Mouse (Mus musculus): ENCODE results near the gene Irs2. TPM values are rescaled to one million over a fixed set of nuclear protein-coding genes. Genes with fewer than 3 reads are reported as not detected.

Irs2 gene
- polyA plus RNA-seq, 1 experiment, result not detected

- no peak for TF ChIP-seq POLR2A (IDR thresholded peaks at IDR 0.05; ENCODE audit: insufficient read depth, low read depth, low read length)
- no peak for TF ChIP-seq CTCF (IDR thresholded peaks at IDR 0.05; ENCODE audit: insufficient read depth, low read depth, low read length)
- Histone ChIP-seq H3K4me3 (ENCODE audit: insufficient read depth, low read depth, low read length) (no peak overlapping the region), H3K27ac (ENCODE audit: insufficient read depth, low read depth, low read length) (no peak overlapping the region), H3K4me1 (ENCODE audit: control insufficient read depth, insufficient read depth, low read length) (peaks cover 7% of the 10 kb centered on the region)
- 82% methylated on average over 9 of the region's 9 CpGs for whole genome bisulfite sequencing
Observed at GRCm38 (mm10) chr8:10936646-10937045, 71.6 kb downstream of the Irs2 start.

- 86% methylated on average over 8 of the region's 8 CpGs for WGBS
- no peak overlapping the region for H3K27ac ChIP-seq (ENCODE audit: insufficient read depth, low read depth, low read length)
Observed at GRCm38 (mm10) chr8:10935231-10935630, 73.0 kb downstream of the Irs2 start.

More at GRCm38 (mm10) chr8:10935231-10935630, 73.0 kb downstream of the Irs2 start:
- TF ChIP-seq CTCF (IDR thresholded peaks at IDR 0.05; ENCODE audit: insufficient read depth, low read depth, low read length) (no peak), POLR2A (IDR thresholded peaks at IDR 0.05; ENCODE audit: insufficient read depth, low read depth, low read length) (no peak)
- Histone ChIP-seq H3K4me1 (ENCODE audit: control insufficient read depth, insufficient read depth, low read length) (peaks cover 7% of the 10 kb centered on the region), H3K4me3 (ENCODE audit: insufficient read depth, low read depth, low read length) (no peak overlapping the region)
